Mouse (Mus musculus): ENCODE measurements around the gene Insig1. TPM values are rescaled to one million over a fixed set of nuclear protein-coding genes. Genes with fewer than 3 reads are reported as not detected.
A peak's percentile ranks its signal among the peaks of the same experiment; 100 is the strongest.

The Insig1 gene
- polyA plus RNA-seq, 1 experiment = 95.8 TPM

DNA sequence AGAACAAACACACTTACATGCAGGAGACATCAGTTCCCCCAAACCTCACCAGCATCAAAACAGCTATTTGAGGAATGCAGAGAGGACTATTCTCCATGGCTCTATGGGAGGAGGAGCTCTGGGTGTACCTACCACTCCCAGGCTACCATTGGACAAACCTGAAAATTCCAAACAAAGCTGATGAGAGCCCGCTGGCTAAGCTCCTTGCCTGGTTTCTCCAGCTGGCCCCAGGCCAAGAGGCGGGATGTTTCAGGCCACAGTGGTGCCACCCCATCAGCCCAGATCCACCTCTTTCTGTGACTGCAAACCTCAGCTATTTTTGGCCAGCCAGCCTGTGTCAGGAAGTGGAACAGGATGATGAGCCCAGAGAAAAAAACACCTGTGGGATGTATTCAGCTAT, 33.0 kb upstream of the Insig1 start:
- peak; percentile 84 for DNase-seq
- TF ChIP-seq POLR2A (IDR thresholded peaks at IDR 0.05; ENCODE audit: borderline replicate concordance, extremely low read depth, low read depth, low read length) = no peak
- TF ChIP-seq CTCF (IDR thresholded peaks at IDR 0.05; ENCODE audit: insufficient read depth, low read length) = no peak
- Histone ChIP-seq H3K4me1 (ENCODE audit: control insufficient read depth, insufficient read depth, low read length) (peaks cover 18% of the 10 kb centered on the region), H3K4me3 (replicated peaks; ENCODE audit: extremely low read depth, low read depth, low read length) (no peak overlapping the region)
- WGBS = 2% methylated on average over 2 of the region's 2 CpGs

DNA sequence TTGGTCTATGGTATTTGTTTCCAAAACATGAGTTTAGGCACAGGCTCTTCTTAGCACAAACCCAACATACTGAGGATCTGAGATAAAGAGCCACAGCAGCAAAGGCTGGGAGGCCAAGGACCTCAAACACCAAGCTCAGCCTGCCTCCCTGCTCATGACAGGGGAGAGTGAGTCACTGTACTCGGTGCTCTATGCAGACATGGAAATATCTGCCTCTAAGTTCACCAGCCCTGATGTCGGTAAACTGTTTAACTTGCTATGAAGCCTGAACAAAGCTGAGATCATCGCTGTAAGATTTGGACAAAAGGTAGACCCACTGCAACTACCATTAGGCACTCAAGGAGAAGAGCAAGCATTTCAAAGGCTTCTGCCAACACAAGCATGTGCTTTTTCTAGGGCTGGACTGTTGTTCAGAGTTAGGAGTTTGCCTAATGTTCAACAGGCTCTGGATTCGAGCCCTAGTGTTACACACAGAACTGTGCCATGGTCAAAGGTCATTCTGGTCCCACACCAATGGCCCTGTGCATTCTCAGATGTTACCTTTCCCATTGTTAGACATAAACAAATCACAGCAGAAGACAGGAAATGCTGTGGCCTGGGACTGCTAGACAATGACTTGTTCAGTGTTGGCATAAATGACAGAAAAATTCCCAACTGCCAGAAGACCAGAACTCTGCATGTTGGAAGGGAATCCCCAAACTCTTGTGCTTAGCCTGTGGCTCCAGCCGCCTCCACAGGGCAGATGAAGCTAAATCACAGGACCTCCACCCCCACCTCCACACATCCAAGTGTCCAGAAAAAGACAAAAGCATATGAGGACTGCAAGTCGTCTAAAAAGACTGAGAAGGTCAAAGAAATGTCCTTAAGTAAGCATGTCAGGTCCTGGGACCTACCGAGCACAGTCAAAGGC, 31.2 kb upstream of the Insig1 start:
- TF ChIP-seq CTCF (IDR thresholded peaks at IDR 0.05; ENCODE audit: insufficient read depth, low read length) = no peak
- 53% methylated on average over 7 of the region's 7 CpGs for WGBS
- Histone ChIP-seq H3K4me3 (replicated peaks; ENCODE audit: extremely low read depth, low read depth, low read length) (no peak overlapping the region), H3K4me1 (ENCODE audit: control insufficient read depth, insufficient read depth, low read length) (peaks cover 18% of the 10 kb centered on the region)
- no peak for DNase-seq

DNA sequence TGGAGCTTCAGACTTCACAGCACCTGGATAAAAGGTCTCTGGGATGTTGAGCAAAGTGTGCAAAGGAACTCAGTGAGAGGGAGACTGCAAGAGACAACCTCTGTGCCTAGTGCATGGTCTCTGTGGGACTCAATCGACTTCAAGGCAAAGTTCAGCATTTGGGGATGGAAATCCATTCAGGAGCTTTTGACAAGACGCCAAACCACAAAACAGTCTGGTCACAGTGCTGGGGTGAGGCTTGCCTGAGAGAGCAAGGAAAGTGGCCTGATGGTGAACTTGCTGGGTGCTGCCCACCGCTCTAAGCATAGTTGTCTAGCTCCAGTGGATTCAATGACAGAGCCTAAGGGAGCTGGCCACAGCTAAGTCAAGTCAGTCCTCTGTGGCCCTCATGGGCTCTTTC, 30.4 kb upstream of the Insig1 start:
- Histone ChIP-seq H3K4me3 (replicated peaks; ENCODE audit: extremely low read depth, low read depth, low read length) (no peak overlapping the region), H3K4me1 (ENCODE audit: control insufficient read depth, insufficient read depth, low read length) (peaks cover 18% of the 10 kb centered on the region)
- DNase-seq = no peak
- TF ChIP-seq CTCF (IDR thresholded peaks at IDR 0.05; ENCODE audit: insufficient read depth, low read length) = no peak
- WGBS = 82% methylated on average over 3 of the region's 3 CpGs

DNA sequence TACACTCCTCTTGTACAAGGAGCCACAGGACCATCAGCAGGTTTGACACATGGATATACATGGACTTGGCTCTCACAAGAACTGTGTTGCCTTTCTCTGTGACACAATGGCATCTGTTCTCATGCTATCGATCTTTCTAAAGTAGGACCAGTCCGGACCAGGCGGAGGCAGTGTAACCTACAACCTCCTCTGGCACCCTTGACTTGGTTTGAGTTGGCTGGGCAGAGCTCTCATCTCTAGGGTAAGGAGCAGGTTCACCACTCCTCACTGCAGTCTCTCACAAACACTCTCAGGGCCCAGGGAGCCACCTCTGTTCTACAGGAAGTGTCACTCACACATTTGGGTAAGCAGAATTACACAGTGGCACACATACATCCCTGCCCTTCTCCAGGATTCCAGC, 29.1 kb upstream of the Insig1 start:
- H3K4me3 ChIP-seq (replicated peaks; ENCODE audit: extremely low read depth, low read depth, low read length) = no peak overlapping the region
- no peak for DNase-seq
- peaks cover 13% of the 10 kb centered on the region for H3K4me1 ChIP-seq (ENCODE audit: control insufficient read depth, insufficient read depth, low read length)
- 86% methylated on average over 3 of the region's 3 CpGs for WGBS
- TF ChIP-seq POLR2A (IDR thresholded peaks at IDR 0.05; ENCODE audit: borderline replicate concordance, extremely low read depth, low read depth, low read length) (no peak), CTCF (IDR thresholded peaks at IDR 0.05; ENCODE audit: insufficient read depth, low read length) (no peak)

DNA sequence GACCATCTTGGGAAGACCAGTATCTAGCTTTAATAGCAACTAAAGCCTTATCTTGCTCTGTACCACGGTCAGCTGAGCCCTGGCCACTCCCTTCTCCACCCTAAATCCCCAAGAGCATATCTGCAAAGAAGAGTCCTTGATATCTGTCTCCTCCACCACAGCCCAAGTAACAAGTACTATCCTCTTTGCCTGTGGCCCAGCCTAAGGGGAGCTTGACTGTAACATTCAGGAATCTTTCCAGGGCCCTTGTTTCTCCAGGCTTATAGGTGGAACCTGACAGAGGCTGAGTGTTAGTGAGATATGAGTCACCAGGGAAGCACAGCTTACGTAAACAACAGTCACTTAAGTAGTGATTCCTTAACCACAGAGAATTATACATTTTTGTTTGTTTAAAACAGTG, 28.4 kb upstream of the Insig1 start:
- TF ChIP-seq CTCF (IDR thresholded peaks at IDR 0.05; ENCODE audit: insufficient read depth, low read length) (no peak), POLR2A (IDR thresholded peaks at IDR 0.05; ENCODE audit: borderline replicate concordance, extremely low read depth, low read depth, low read length) (no peak)
- DNase-seq = no peak
- WGBS = 42% methylated on average over 2 of the region's 2 CpGs
- H3K4me3 ChIP-seq (replicated peaks; ENCODE audit: extremely low read depth, low read depth, low read length) = no peak overlapping the region
- peaks cover 8% of the 10 kb centered on the region for H3K4me1 ChIP-seq (ENCODE audit: control insufficient read depth, insufficient read depth, low read length)

DNA sequence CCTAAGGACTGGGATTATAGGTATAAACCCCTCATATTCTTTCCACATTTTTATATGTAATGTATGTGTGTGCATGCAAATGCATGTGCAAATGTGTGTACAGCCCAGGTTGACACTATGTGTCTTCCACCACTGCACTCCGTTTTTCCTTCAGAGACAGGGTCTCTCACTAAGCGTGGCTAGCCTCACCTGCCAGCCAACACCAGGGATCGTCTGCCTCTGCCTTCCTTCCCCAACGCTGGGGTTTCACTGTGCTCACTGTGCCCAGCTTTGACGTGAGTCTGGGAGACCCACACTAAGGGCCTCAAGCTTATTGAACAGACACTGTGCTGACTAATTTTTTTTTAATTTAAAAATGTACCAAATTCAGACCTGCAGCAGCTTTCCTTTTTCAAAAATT, 27.8 kb upstream of the Insig1 start:
- TF ChIP-seq CTCF (IDR thresholded peaks at IDR 0.05; ENCODE audit: insufficient read depth, low read length) (no peak), POLR2A (IDR thresholded peaks at IDR 0.05; ENCODE audit: borderline replicate concordance, extremely low read depth, low read depth, low read length) (no peak)
- peaks cover 6% of the 10 kb centered on the region for H3K4me1 ChIP-seq (ENCODE audit: control insufficient read depth, insufficient read depth, low read length)
- no peak overlapping the region for H3K4me3 ChIP-seq (replicated peaks; ENCODE audit: extremely low read depth, low read depth, low read length)
- WGBS = 81% methylated on average over 5 of the region's 5 CpGs
- no peak for DNase-seq

DNA sequence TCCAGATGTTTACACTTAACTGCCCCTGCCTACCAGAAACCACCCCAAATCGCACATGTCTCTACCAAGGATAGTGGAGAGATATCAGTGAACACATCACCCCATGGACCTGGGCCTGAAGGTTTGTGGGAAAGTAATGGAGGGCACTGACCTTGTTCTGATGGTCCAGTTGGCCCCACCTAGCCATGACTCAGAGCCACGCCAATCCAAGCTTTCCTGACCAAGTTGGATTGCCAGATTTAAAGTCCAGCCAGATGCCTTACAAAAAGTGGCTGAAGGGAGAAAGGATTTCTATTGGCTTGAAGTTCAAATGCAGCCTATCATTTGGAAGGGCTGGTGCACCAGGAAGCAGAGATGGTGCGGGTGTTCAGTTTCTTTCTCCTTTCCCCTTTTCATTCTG, 24.2 kb upstream of the Insig1 start:
- DNase-seq = no peak
- TF ChIP-seq CTCF (IDR thresholded peaks at IDR 0.05; ENCODE audit: insufficient read depth, low read length) (no peak), POLR2A (IDR thresholded peaks at IDR 0.05; ENCODE audit: borderline replicate concordance, extremely low read depth, low read depth, low read length) (no peak)
- WGBS = 69% methylated on average over 3 of the region's 3 CpGs
- no peak overlapping the region for H3K4me3 ChIP-seq (replicated peaks; ENCODE audit: extremely low read depth, low read depth, low read length)
- no peaks in the 10 kb centered on the region; the same call in 1 of the 2 replicates for H3K4me1 ChIP-seq (ENCODE audit: control insufficient read depth, insufficient read depth, low read length)

DNA sequence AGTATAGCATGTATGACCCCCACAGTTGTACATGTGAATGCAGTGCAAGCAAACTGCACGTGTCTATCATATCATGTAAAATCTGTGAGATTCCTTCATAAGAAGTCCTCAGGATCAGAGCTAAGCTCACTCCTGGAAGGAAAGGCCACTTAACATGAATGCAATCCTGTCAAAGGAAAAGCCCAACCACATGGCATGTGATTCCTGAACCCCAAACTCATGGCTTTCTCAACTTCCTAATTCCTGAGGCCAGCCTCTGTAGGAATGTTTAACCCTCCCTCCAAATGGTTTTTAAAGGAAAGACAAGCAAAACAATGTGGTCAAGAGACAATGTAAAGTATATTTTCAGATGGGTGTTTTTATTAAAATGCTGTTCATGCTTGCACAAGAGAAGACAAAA, 23.2 kb upstream of the Insig1 start:
- no peak overlapping the region for H3K4me3 ChIP-seq (replicated peaks; ENCODE audit: extremely low read depth, low read depth, low read length)
- DNase-seq = no peak
- no peaks in the 10 kb centered on the region; the same call in 1 of the 2 replicates for H3K4me1 ChIP-seq (ENCODE audit: control insufficient read depth, insufficient read depth, low read length)
- no peak for TF ChIP-seq POLR2A (IDR thresholded peaks at IDR 0.05; ENCODE audit: borderline replicate concordance, extremely low read depth, low read depth, low read length)
- 53% methylated on average over 1 of the region's 1 CpGs for WGBS

DNA sequence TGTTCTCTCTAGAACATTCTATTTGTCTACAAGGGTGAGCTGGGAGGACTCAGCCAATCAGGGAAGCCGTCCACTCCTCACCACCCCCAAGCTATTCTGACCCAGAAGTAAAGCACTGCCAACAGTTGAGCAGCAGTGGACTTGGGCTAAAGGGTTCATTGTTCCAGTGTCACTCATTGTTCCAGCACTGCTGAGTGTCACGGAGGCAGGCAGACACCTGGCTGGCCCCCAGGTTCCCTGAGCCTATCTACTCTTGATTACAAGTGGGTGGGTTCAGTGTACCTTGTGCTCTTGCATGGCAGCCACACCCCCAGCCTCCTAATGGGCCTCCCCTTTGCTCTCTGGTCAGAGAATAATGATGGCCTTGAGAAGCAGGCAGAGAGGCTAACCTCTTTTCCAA, 15.7 kb upstream of the Insig1 start:
- no peak overlapping the region for H3K4me3 ChIP-seq (replicated peaks; ENCODE audit: extremely low read depth, low read depth, low read length)
- no peaks in the 10 kb centered on the region; the same call in 1 of the 2 replicates for H3K4me1 ChIP-seq (ENCODE audit: control insufficient read depth, insufficient read depth, low read length)
- no peak for TF ChIP-seq CTCF (IDR thresholded peaks at IDR 0.05; ENCODE audit: insufficient read depth, low read length)
- no peak for TF ChIP-seq POLR2A (IDR thresholded peaks at IDR 0.05; ENCODE audit: borderline replicate concordance, extremely low read depth, low read depth, low read length)
- DNase-seq = no peak
- WGBS = 54% methylated on average over 2 of the region's 2 CpGs

DNA sequence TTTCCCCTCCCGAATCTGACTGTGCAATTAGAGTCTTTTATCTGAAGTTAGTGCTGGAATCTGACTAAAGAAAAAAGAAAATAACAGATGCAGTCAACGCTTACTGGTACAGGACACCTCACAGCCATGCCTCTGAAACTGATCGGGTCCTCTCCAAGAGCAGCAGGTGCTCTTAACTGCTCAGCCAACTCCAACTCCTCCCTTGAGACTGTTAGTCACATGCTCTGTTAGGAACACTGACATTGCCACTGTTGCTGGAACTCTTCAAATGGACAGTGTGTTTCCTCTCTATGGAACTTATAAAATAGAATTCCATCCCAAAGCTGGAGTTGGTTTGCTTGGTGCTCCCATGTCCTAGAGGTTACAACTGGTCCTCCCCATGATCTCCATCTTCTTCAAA, 14.3 kb upstream of the Insig1 start:
- DNase-seq = no peak
- WGBS = 68% methylated on average over 3 of the region's 3 CpGs
- TF ChIP-seq POLR2A (IDR thresholded peaks at IDR 0.05; ENCODE audit: borderline replicate concordance, extremely low read depth, low read depth, low read length) (no peak), CTCF (IDR thresholded peaks at IDR 0.05; ENCODE audit: insufficient read depth, low read length) (no peak)
- H3K4me1 ChIP-seq (ENCODE audit: control insufficient read depth, insufficient read depth, low read length) = peaks cover 2% of the 10 kb centered on the region; the same call in 1 of the 2 replicates
- H3K4me3 ChIP-seq (replicated peaks; ENCODE audit: extremely low read depth, low read depth, low read length) = no peak overlapping the region
